Mouse (Mus musculus): Measurements from ENCODE around the gene Scarf2. TPM values are rescaled to one million over a fixed set of nuclear protein-coding genes. Genes with fewer than 3 reads are reported as not detected.
A peak's percentile ranks its signal among the peaks of the same experiment; 100 is the strongest.

The Scarf2 gene
- polyA plus RNA-seq, 1 experiment from 2014 or later: 43.4 TPM

- Histone ChIP-seq H3K27ac (replicated peaks) (no peak overlapping the region), H3K36me3 (peaks cover 74% of the 10 kb centered on the region), H3K27me3 (no peaks in the 10 kb centered on the region), H3K9me3 (replicated peaks) (no peaks in the 10 kb centered on the region), H3K4me3 (replicated peaks) (no peak overlapping the region), H3K4me2 (replicated peaks) (no peak overlapping the region), H3K4me1 (0 out of 2 replicates have a peak, but pooled peaks cover 6% of the 10 kb centered on the region), H3K9ac (no peak overlapping the region)
- 69% methylated on average over 4 of the region's 4 CpGs for WGBS
- ATAC-seq (ENCODE audit: insufficient number of reproducible peaks, low FRiP score, low TSS enrichment, low read depth): peak; percentile 39
Observed at GRCm38 (mm10) chr16:17771117-17771865, 25.8 kb upstream of the Scarf2 start.

DNA sequence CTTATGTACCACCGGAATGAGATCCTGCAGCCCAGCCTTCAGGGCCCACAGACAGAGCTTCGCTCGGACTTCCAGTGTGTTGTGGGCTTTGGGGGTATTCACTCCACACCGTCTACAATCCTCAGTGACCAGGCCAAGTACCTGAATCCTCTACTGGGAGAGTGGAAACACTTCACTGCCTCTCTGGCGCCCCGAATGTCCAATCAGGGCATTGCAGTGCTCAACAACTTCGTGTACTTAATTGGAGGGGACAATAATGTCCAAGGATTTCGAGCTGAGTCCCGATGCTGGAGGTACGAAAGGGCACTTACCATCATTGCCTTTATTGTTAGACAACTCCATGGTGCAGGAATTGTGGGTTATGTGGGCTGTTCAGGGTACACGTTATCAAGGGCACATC is 20.3 kb upstream of the Scarf2 start:
- no peak for ATAC-seq (ENCODE audit: insufficient number of reproducible peaks, low FRiP score, low TSS enrichment, low read depth)
- Histone ChIP-seq H3K4me2 (replicated peaks) (no peak overlapping the region), H3K9ac (no peak overlapping the region), H3K4me3 (replicated peaks) (no peak overlapping the region), H3K36me3 (peaks cover 70% of the 10 kb centered on the region), H3K27me3 (no peaks in the 10 kb centered on the region), H3K4me1 (no peaks in the 10 kb centered on the region), H3K9me3 (replicated peaks) (no peaks in the 10 kb centered on the region), H3K27ac (replicated peaks) (no peak overlapping the region)
- 67% methylated on average over 11 of the region's 11 CpGs for WGBS

GRCm38 (mm10) chr16:17778223-17778622 is 18.9 kb upstream of the Scarf2 start:
- no peak overlapping the region for H3K4me2 ChIP-seq (replicated peaks)
- no peak overlapping the region for H3K4me3 ChIP-seq (replicated peaks)
- no peak overlapping the region for H3K9ac ChIP-seq
- H3K27me3 ChIP-seq: no peaks in the 10 kb centered on the region
- no peaks in the 10 kb centered on the region for H3K4me1 ChIP-seq
- no peak for ATAC-seq (ENCODE audit: insufficient number of reproducible peaks, low FRiP score, low TSS enrichment, low read depth)
- no peak overlapping the region for H3K27ac ChIP-seq (replicated peaks)
- WGBS: 61% methylated on average over 4 of the region's 4 CpGs
- H3K9me3 ChIP-seq (replicated peaks): no peaks in the 10 kb centered on the region
- H3K36me3 ChIP-seq: peaks cover 70% of the 10 kb centered on the region

- Histone ChIP-seq H3K9ac (no peak overlapping the region), H3K4me3 (replicated peaks) (no peak overlapping the region), H3K4me1 (no peaks in the 10 kb centered on the region), H3K4me2 (replicated peaks) (no peak overlapping the region), H3K27me3 (no peaks in the 10 kb centered on the region), H3K9me3 (replicated peaks) (no peaks in the 10 kb centered on the region), H3K27ac (replicated peaks) (no peak overlapping the region), H3K36me3 (peaks cover 76% of the 10 kb centered on the region)
- no peak for ATAC-seq (ENCODE audit: insufficient number of reproducible peaks, low FRiP score, low TSS enrichment, low read depth)
- 74% methylated on average over 1 of the region's 1 CpGs for WGBS
Observed at GRCm38 (mm10) chr16:17779692-17780091, 17.4 kb upstream of the Scarf2 start.

DNA sequence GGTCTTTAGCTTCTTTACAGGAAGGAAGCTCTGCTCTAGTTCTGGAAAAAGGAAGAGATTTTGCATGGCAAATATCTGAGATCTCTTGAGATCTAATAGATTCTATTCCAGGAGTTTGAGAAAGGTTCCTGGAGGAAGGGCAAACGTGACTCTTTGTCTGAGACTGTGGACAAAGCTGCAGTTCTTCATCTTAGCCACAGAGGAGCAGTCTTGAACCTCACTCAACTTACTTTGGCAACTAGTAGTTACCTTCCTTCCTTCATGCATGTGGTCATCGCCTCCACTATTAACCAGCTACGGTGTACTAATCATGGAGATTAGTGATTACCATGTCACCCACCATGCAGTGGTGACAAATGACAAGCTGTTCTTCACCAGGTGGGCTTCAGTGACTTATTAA is 11.7 kb upstream of the Scarf2 start:
- 48% methylated on average over 3 of the region's 3 CpGs for WGBS
- Histone ChIP-seq H3K4me1 (no peaks in the 10 kb centered on the region), H3K9ac (no peak overlapping the region), H3K36me3 (peaks cover 82% of the 10 kb centered on the region), H3K27me3 (no peaks in the 10 kb centered on the region), H3K4me3 (replicated peaks) (no peak overlapping the region), H3K4me2 (replicated peaks) (no peak overlapping the region), H3K9me3 (replicated peaks) (no peaks in the 10 kb centered on the region), H3K27ac (replicated peaks) (no peak overlapping the region)
- ATAC-seq (ENCODE audit: insufficient number of reproducible peaks, low FRiP score, low TSS enrichment, low read depth): no peak

GRCm38 (mm10) chr16:17792728-17793127 is 4.4 kb upstream of the Scarf2 start:
- Histone ChIP-seq H3K9ac (no peak overlapping the region), H3K4me1 (peaks cover 15% of the 10 kb centered on the region), H3K27ac (replicated peaks) (no peak overlapping the region), H3K4me3 (replicated peaks) (no peak overlapping the region), H3K4me2 (replicated peaks) (no peak overlapping the region), H3K36me3 (peaks cover 53% of the 10 kb centered on the region), H3K9me3 (replicated peaks) (no peaks in the 10 kb centered on the region), H3K27me3 (no peaks in the 10 kb centered on the region)
- no peak for ATAC-seq (ENCODE audit: insufficient number of reproducible peaks, low FRiP score, low TSS enrichment, low read depth)
- 78% methylated on average over 3 of the region's 3 CpGs for WGBS

- Histone ChIP-seq H3K9me3 (replicated peaks) (no peaks in the 10 kb centered on the region), H3K36me3 (peaks cover 42% of the 10 kb centered on the region), H3K4me2 (replicated peaks) (no peak overlapping the region), H3K27me3 (no peaks in the 10 kb centered on the region), H3K27ac (replicated peaks) (no peak overlapping the region), H3K4me1 (peaks cover 23% of the 10 kb centered on the region), H3K9ac (no peak overlapping the region), H3K4me3 (replicated peaks) (no peak overlapping the region)
- ATAC-seq (ENCODE audit: insufficient number of reproducible peaks, low FRiP score, low TSS enrichment, low read depth): no peak
- WGBS: 84% methylated on average over 4 of the region's 4 CpGs
Observed at GRCm38 (mm10) chr16:17794047-17794446, 3.0 kb upstream of the Scarf2 start.

DNA sequence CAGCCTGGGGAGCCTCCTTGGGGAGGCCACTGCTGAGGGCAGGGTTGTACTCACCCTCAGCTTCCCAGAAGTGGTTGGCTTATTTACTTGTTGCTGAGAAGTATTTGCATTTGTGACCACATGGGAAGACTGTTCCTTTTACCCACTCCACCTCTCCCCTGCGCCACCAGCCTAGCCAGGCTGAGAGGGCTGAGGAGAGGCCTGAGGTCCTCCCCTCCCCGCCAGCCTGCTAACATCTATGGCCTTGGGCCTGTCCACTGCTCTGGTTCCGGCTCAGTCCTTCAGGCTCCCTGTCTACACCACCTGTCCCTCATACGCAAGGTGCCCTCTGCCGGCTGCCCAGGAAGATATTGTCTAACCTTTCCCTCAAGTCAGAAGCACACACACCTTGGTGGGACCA is 1.4 kb upstream of the Scarf2 start:
- no peak overlapping the region for H3K4me3 ChIP-seq (replicated peaks)
- peak overlapping the region; percentile 17; the same call in 1 of the 2 replicates for H3K27ac ChIP-seq (replicated peaks)
- no peak overlapping the region for H3K4me2 ChIP-seq (replicated peaks)
- peaks cover 37% of the 10 kb centered on the region for H3K4me1 ChIP-seq
- H3K36me3 ChIP-seq: peaks cover 28% of the 10 kb centered on the region
- no peaks in the 10 kb centered on the region for H3K27me3 ChIP-seq
- ATAC-seq (ENCODE audit: insufficient number of reproducible peaks, low FRiP score, low TSS enrichment, low read depth): no peak
- 66% methylated on average over 5 of the region's 5 CpGs for WGBS
- no peak overlapping the region for H3K9ac ChIP-seq
- H3K9me3 ChIP-seq (replicated peaks): no peaks in the 10 kb centered on the region

GRCm38 (mm10) chr16:17796519-17796918 is 563 bp upstream of the Scarf2 start:
- Histone ChIP-seq H3K9me3 (replicated peaks) (no peaks in the 10 kb centered on the region), H3K4me1 (peaks cover 46% of the 10 kb centered on the region), H3K36me3 (peaks cover 21% of the 10 kb centered on the region), H3K4me3 (replicated peaks) (peak overlapping the region; percentile 70), H3K4me2 (replicated peaks) (peak overlapping the region; percentile 55), H3K27ac (replicated peaks) (peak overlapping the region; percentile 97), H3K27me3 (peaks cover 3% of the 10 kb centered on the region), H3K9ac (0 out of 2 replicates have a peak overlapping the region, but pooled peaks have one; percentile 89)
- no peak for ATAC-seq (ENCODE audit: insufficient number of reproducible peaks, low FRiP score, low TSS enrichment, low read depth)

GRCm38 (mm10) chr16:17797812-17798311 is 780 bp downstream of the Scarf2 start:
- peaks cover 60% of the 10 kb centered on the region for H3K4me1 ChIP-seq

GRCm38 (mm10) chr16:17798321-17799180 is 1.5 kb downstream of the Scarf2 start:
- H3K4me1 ChIP-seq: peaks cover 66% of the 10 kb centered on the region
- H3K9me3 ChIP-seq (replicated peaks): no peaks in the 10 kb centered on the region
- H3K27ac ChIP-seq (replicated peaks): peak overlapping the region; percentile 97
- ATAC-seq (ENCODE audit: insufficient number of reproducible peaks, low FRiP score, low TSS enrichment, low read depth): peak; percentile 75
- WGBS: 3% methylated on average over 45 of the region's 45 CpGs
- peak overlapping the region; percentile 55 for H3K4me2 ChIP-seq (replicated peaks)
- peaks cover 23% of the 10 kb centered on the region for H3K27me3 ChIP-seq
- peak overlapping the region; percentile 70 for H3K4me3 ChIP-seq (replicated peaks)
- peak overlapping the region; percentile 89 for H3K9ac ChIP-seq
- 0 out of 2 replicates have a peak, but pooled peaks cover under 1% of the 10 kb centered on the region for H3K36me3 ChIP-seq

More at GRCm38 (mm10) chr16:17797812-17798311, 780 bp downstream of the Scarf2 start:
- peak overlapping the region; percentile 97 for H3K27ac ChIP-seq (replicated peaks)
- peaks cover 17% of the 10 kb centered on the region for H3K27me3 ChIP-seq
- ATAC-seq (ENCODE audit: insufficient number of reproducible peaks, low FRiP score, low TSS enrichment, low read depth): peak; percentile 3; the same call in 1 of the 2 replicates
- 2% methylated on average over 29 of the region's 29 CpGs for WGBS
- peak overlapping the region; percentile 89 for H3K9ac ChIP-seq
- H3K9me3 ChIP-seq (replicated peaks): no peaks in the 10 kb centered on the region
- peaks cover 8% of the 10 kb centered on the region; the same call in 1 of the 2 replicates for H3K36me3 ChIP-seq
- peak overlapping the region; percentile 70 for H3K4me3 ChIP-seq (replicated peaks)
- H3K4me2 ChIP-seq (replicated peaks): peak overlapping the region; percentile 55
